Mouse (Mus musculus) thymus, postnatal 14 days (tissue): ENCODE results near the gene Pnkp.

Experiments
- DNase-seq: peaks from one replicate; pipeline ENCODE4 v3.0.0; 2021

Gene Pnkp

GRCm38 (mm10) chr7:44832763-44833162, 24.2 kb upstream of the Pnkp start:
- no peak for DNase-seq

GRCm38 (mm10) chr7:44835373-44836015, 21.4 kb upstream of the Pnkp start:
- DNase-seq, result no peak

- DNase-seq, result no peak
Observed at GRCm38 (mm10) chr7:44836016-44836404, 20.9 kb upstream of the Pnkp start.

GRCm38 (mm10) chr7:44836423-44837053, 20.4 kb upstream of the Pnkp start:
- DNase-seq, result no peak

GRCm38 (mm10) chr7:44838073-44838472, 18.9 kb upstream of the Pnkp start:
- DNase-seq, result no peak

- no peak for DNase-seq
Observed at GRCm38 (mm10) chr7:44839171-44839490, 17.8 kb upstream of the Pnkp start.

- DNase-seq, result peak; percentile 58
Observed at GRCm38 (mm10) chr7:44839491-44840191, 17.3 kb upstream of the Pnkp start.

GRCm38 (mm10) chr7:44840426-44840825, 16.5 kb upstream of the Pnkp start:
- no peak for DNase-seq

- DNase-seq, result no peak
Observed at GRCm38 (mm10) chr7:44841825-44842463, 15.0 kb upstream of the Pnkp start.

GRCm38 (mm10) chr7:44845006-44845405, 11.9 kb upstream of the Pnkp start:
- no peak for DNase-seq

- DNase-seq, result no peak
Observed at GRCm38 (mm10) chr7:44846804-44847203, 10.1 kb upstream of the Pnkp start.

- DNase-seq, result no peak
Observed at GRCm38 (mm10) chr7:44847772-44848171, 9.2 kb upstream of the Pnkp start.

- peak; percentile 98 for DNase-seq
Observed at GRCm38 (mm10) chr7:44848561-44849415, 8.2 kb upstream of the Pnkp start, which contains the start of the genes Akt1s1 and Tbc1d17. TSS of gene Akt1s1 (plus strand) at chr7:44848991. TSS of gene Tbc1d17 (minus strand) at chr7:44849079.

GRCm38 (mm10) chr7:44849416-44850111, 7.4 kb upstream of the Pnkp start:
- peak; percentile 93 for DNase-seq

GRCm38 (mm10) chr7:44850146-44850545, 6.8 kb upstream of the Pnkp start:
- peak; percentile 85 for DNase-seq

- no peak for DNase-seq
Observed at GRCm38 (mm10) chr7:44850789-44851624, 5.9 kb upstream of the Pnkp start.

GRCm38 (mm10) chr7:44851625-44852234, 5.2 kb upstream of the Pnkp start:
- no peak for DNase-seq

- no peak for DNase-seq
Observed at GRCm38 (mm10) chr7:44852259-44853027, 4.5 kb upstream of the Pnkp start.

- DNase-seq, result no peak
Observed at GRCm38 (mm10) chr7:44853065-44853464, 3.9 kb upstream of the Pnkp start.
